Mouse (Mus musculus) liver, embryonic 16.5 days (tissue): ENCODE measurements at regions not wholly inside any gene's neighbourhood (a gene's known extent, or its start where the extent isn't known, plus 50 kb on each side); places are given as distances from the start of the nearest gene placed in this dataset.

Source experiments
- ATAC-seq: fragments of 200-750 bp; cut with Nextera tagmentation; 2 replicates; pipeline ENCODE4 v1.8.0; 2017; ENCODE audit warnings: low read depth, mild to moderate bottlenecking, moderate number of reproducible peaks, moderate library complexity
- H3K27ac ChIP-seq: fragments of 300-500 bp; sonication (generic); 2 replicates; pipeline ENCODE4 v1.5.1; 2014; ENCODE audit warnings: mild to moderate bottlenecking, low read length
- H3K27me3 ChIP-seq: fragments of 300-500 bp; sonication (generic); 2 replicates; pipeline ENCODE4 v1.6.1; 2014; ENCODE audit warnings: low read depth, low read length, mixed read lengths; ENCODE audit not compliant: control insufficient read depth, insufficient read depth
- H3K36me3 ChIP-seq: fragments of 300-500 bp; sonication (generic); 2 replicates; pipeline ENCODE4 v1.6.1; 2014; ENCODE audit warnings: mild to moderate bottlenecking; ENCODE audit not compliant: control insufficient read depth, insufficient read depth
- H3K4me1 ChIP-seq: fragments of 300-500 bp; sonication (generic); 2 replicates; pipeline ENCODE4 v1.6.1; 2014; ENCODE audit warnings: low read depth, low read length, mixed read lengths; ENCODE audit not compliant: control insufficient read depth
- H3K4me2 ChIP-seq: fragments of 300-500 bp; sonication (generic); 2 replicates; pipeline ENCODE4 v1.6.1; 2014; ENCODE audit warnings: low read depth, low read length, mixed read lengths
- H3K4me3 ChIP-seq: fragments of 300-500 bp; sonication (generic); 2 replicates; pipeline ENCODE4 v1.5.1; 2014; ENCODE audit warnings: low read depth, mild to moderate bottlenecking, low read length
- H3K9ac ChIP-seq: fragments of 300-500 bp; sonication (generic); 2 replicates; pipeline ENCODE4 v1.6.1; 2014; ENCODE audit warnings: low read depth, low read length
- H3K9me3 ChIP-seq: fragments of 300-500 bp; sonication (generic); replicated peaks from 2 replicates; pipeline ENCODE4 v1.6.1; 2016; ENCODE audit warnings: low read length; ENCODE audit not compliant: control insufficient read depth
- WGBS: fragments of 180-500 bp; shearing (Covaris S2); extraction: QIAGEN DNeasy Blood & Tissue Kit; methylation state at CpG from one replicate; pipeline ENCODE4 v1.1.7; 2014; ENCODE audit not compliant: insufficient replicate concordance; 5-methylcytosine and 5-hydroxymethylcytosine counted together

DNA sequence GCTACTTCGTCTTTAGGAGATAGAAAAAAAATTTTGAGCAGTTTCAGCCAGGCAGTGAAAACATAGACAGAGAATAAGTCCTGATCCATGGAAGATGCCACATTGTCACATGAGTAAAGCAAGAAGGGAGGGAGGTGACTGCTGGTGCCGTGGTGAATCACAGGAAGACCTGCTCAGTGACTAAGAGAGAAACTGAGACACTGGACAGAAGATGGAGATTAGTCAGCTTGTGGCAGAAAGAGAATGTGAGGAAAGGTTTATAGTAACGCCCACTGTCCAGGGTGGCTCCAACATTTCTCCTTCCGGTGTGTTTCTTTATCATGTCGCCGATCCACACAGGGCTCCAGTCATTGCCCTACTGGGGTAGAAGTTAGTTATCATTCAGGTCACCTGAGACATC lies 339.6 kb downstream of the Foxa2 start:
- Histone ChIP-seq H3K4me2 (no peak overlapping the region), H3K9ac (no peak overlapping the region), H3K9me3 (no peaks in the 10 kb centered on the region), H3K27me3 (no peaks in the 10 kb centered on the region), H3K27ac (no peak overlapping the region), H3K4me1 (no peaks in the 10 kb centered on the region), H3K36me3 (no peaks in the 10 kb centered on the region), H3K4me3 (no peak overlapping the region)
- no peak for ATAC-seq
- 59% methylated on average over 6 of the region's 6 CpGs for WGBS

GRCm38 (mm10) chr2:147703981-147704380 lies 342.3 kb downstream of the Pax1 start:
- H3K4me1 ChIP-seq: no peaks in the 10 kb centered on the region
- H3K4me2 ChIP-seq: no peak overlapping the region
- no peak overlapping the region for H3K27ac ChIP-seq
- WGBS: 63% methylated on average over 10 of the region's 10 CpGs
- H3K36me3 ChIP-seq: no peaks in the 10 kb centered on the region
- ATAC-seq: no peak
- H3K9ac ChIP-seq: no peak overlapping the region
- no peaks in the 10 kb centered on the region for H3K27me3 ChIP-seq
- no peaks in the 10 kb centered on the region for H3K9me3 ChIP-seq
- no peak overlapping the region for H3K4me3 ChIP-seq

DNA sequence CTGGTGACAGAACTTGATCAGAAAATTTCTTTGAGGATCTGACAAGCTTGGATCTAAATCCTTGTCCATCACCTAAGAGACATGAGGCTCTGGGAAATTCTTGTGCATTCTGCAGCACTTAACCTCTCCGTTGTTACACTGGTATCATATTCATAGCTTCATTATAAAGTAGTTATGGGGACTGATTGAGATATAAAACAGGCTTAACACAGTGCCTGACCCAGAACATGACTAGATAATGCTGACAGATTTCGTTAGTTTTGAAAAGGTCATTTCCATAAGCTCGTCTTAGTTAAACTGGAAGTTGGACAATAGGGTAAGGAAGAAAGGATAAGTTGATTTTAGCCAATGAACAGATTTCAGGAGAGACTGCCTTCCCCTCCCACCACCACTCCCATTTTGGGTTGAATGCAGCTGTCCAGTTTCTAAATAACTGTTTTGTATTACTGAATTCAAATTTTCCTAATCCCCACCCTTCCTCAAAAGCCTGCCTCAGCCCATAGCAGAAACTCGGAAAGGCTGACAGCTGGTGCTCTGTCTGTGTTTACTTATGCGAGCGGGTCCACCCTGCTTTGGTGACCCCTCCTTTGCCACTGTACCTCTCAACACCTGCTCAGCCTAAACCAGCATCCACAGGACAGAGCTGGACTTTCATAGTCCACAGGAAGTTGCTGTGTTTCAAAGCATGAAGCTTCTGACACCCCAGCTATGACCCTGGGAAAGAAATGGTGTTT lies 340.8 kb downstream of the Pax1 start:
- Histone ChIP-seq H3K27ac (no peak overlapping the region), H3K36me3 (no peaks in the 10 kb centered on the region), H3K9ac (no peak overlapping the region), H3K9me3 (no peaks in the 10 kb centered on the region), H3K27me3 (no peaks in the 10 kb centered on the region), H3K4me2 (no peak overlapping the region), H3K4me3 (no peak overlapping the region), H3K4me1 (no peaks in the 10 kb centered on the region)
- 46% methylated on average over 6 of the region's 6 CpGs for WGBS
- no peak for ATAC-seq

DNA sequence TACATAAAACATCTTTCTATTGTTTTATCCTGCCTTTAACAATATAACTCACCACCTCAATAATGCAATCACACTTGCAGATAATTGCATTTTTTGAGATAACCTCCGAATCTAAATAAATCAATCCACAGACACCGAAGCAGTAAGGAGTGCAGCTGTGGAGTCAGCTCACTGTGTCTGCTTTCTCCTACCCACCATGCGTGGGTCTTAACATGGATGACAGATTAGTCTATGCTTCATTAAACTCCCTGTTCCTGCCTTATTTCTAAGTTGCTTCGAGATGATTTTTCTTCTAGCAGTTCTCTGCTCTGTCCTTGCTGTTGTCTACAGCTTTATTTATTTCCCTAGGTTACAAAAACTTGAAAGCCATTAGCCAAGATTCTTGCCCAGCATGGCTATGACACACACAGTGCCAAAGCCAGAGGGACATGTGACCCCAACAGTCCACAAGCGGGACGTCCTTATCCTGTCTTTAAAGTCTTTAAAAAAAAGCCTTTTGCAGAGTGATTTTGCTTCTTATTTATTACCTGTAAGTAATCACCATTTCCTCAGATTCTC lies 337.9 kb downstream of the Pax1 start:
- WGBS: 59% methylated on average over 6 of the region's 6 CpGs
- Histone ChIP-seq H3K9me3 (no peaks in the 10 kb centered on the region), H3K27ac (no peak overlapping the region), H3K4me3 (no peak overlapping the region), H3K9ac (no peak overlapping the region), H3K4me2 (no peak overlapping the region), H3K36me3 (no peaks in the 10 kb centered on the region), H3K27me3 (no peaks in the 10 kb centered on the region), H3K4me1 (no peaks in the 10 kb centered on the region)
- ATAC-seq: no peak

- H3K4me1 ChIP-seq: no peaks in the 10 kb centered on the region
- no peak overlapping the region for H3K27ac ChIP-seq
- no peak overlapping the region for H3K4me2 ChIP-seq
- H3K9ac ChIP-seq: no peak overlapping the region
- WGBS: 69% methylated on average over 10 of the region's 10 CpGs
- H3K9me3 ChIP-seq: no peaks in the 10 kb centered on the region
- H3K36me3 ChIP-seq: no peaks in the 10 kb centered on the region
- no peak overlapping the region for H3K4me3 ChIP-seq
- H3K27me3 ChIP-seq: no peaks in the 10 kb centered on the region
- ATAC-seq: no peak
Measured at GRCm38 (mm10) chr2:147691896-147692295, 330.2 kb downstream of the Pax1 start.

GRCm38 (mm10) chr2:147690506-147691208 lies 328.9 kb downstream of the Pax1 start:
- H3K27me3 ChIP-seq: no peaks in the 10 kb centered on the region
- H3K4me1 ChIP-seq: no peaks in the 10 kb centered on the region
- H3K9ac ChIP-seq: no peak overlapping the region
- 65% methylated on average over 15 of the region's 15 CpGs for WGBS
- no peak overlapping the region for H3K4me2 ChIP-seq
- no peak overlapping the region for H3K27ac ChIP-seq
- H3K9me3 ChIP-seq: no peaks in the 10 kb centered on the region
- no peak overlapping the region for H3K4me3 ChIP-seq
- H3K36me3 ChIP-seq: no peaks in the 10 kb centered on the region
- ATAC-seq: no peak

- H3K9ac ChIP-seq: no peak overlapping the region
- 10% methylated on average over 6 of the region's 6 CpGs for WGBS
Measured at GRCm38 (mm10) chr2:147688742-147689141, 327.0 kb downstream of the Pax1 start.

GRCm38 (mm10) chr2:147656667-147657066 lies 294.9 kb downstream of the Pax1 start:
- H3K36me3 ChIP-seq: no peaks in the 10 kb centered on the region
- no peak overlapping the region for H3K4me2 ChIP-seq
- WGBS: 9% methylated on average over 1 of the region's 1 CpGs
- H3K9ac ChIP-seq: no peak overlapping the region
- no peaks in the 10 kb centered on the region for H3K27me3 ChIP-seq
- H3K9me3 ChIP-seq: no peaks in the 10 kb centered on the region
- ATAC-seq: no peak
- no peak overlapping the region for H3K4me3 ChIP-seq
- H3K27ac ChIP-seq: no peak overlapping the region
- H3K4me1 ChIP-seq: no peaks in the 10 kb centered on the region

More at GRCm38 (mm10) chr2:147688742-147689141, 327.0 kb downstream of the Pax1 start:
- Histone ChIP-seq H3K27ac (no peak overlapping the region), H3K36me3 (no peaks in the 10 kb centered on the region), H3K9me3 (no peaks in the 10 kb centered on the region), H3K4me1 (no peaks in the 10 kb centered on the region), H3K4me2 (no peak overlapping the region), H3K4me3 (no peak overlapping the region), H3K27me3 (no peaks in the 10 kb centered on the region)
- ATAC-seq: no peak

GRCm38 (mm10) chr2:147650229-147650628 lies 288.5 kb downstream of the Pax1 start:
- Histone ChIP-seq H3K4me3 (no peak overlapping the region), H3K36me3 (no peaks in the 10 kb centered on the region), H3K9ac (no peak overlapping the region), H3K4me1 (no peaks in the 10 kb centered on the region), H3K4me2 (no peak overlapping the region), H3K9me3 (no peaks in the 10 kb centered on the region), H3K27ac (no peak overlapping the region), H3K27me3 (no peaks in the 10 kb centered on the region)
- WGBS: 40% methylated on average over 3 of the region's 3 CpGs
- no peak for ATAC-seq
